Mouse (Mus musculus) kidney, postnatal 10 days (tissue): ENCODE measurements at regions not wholly inside any gene's neighbourhood (a gene's known extent, or its start where the extent isn't known, plus 50 kb on each side); places are given as distances from the start of the nearest gene placed in this dataset.

Source experiments
- DNase-seq: peaks from one replicate; pipeline ENCODE4 v3.0.0; 2021; ENCODE audit warnings: mixed read lengths

GRCm38 (mm10) chr3:123754011-123754610 lies 63.5 kb upstream of the Ndst3 start:
- DNase-seq, result no peak

- no peak for DNase-seq
Observed at GRCm38 (mm10) chr3:123754927-123755326, 64.3 kb upstream of the Ndst3 start.

GRCm38 (mm10) chr3:123765911-123766556 lies 75.4 kb upstream of the Ndst3 start:
- no peak for DNase-seq

- no peak for DNase-seq
Observed at GRCm38 (mm10) chr3:123766557-123766913, 75.9 kb upstream of the Ndst3 start.

- DNase-seq, result peak; percentile 35
Observed at GRCm38 (mm10) chr3:123780507-123780906, 89.9 kb upstream of the Ndst3 start.

- no peak for DNase-seq
Observed at GRCm38 (mm10) chr3:123781581-123781980, 90.9 kb upstream of the Ndst3 start.

GRCm38 (mm10) chr3:123784127-123784526 lies 93.5 kb upstream of the Ndst3 start:
- DNase-seq, result no peak

- no peak for DNase-seq
Observed at GRCm38 (mm10) chr3:123794011-123794410, 103.4 kb upstream of the Ndst3 start.

- DNase-seq, result no peak
Observed at GRCm38 (mm10) chr3:123805338-123805737, 114.7 kb upstream of the Ndst3 start.

- peak; percentile 7 for DNase-seq
Observed at GRCm38 (mm10) chr3:123806050-123806449, 115.4 kb upstream of the Ndst3 start.

GRCm38 (mm10) chr3:123806546-123806945 lies 115.9 kb upstream of the Ndst3 start:
- no peak for DNase-seq

- DNase-seq, result no peak
Observed at GRCm38 (mm10) chr3:123810018-123810942, 119.6 kb upstream of the Ndst3 start.

GRCm38 (mm10) chr3:123810943-123811499 lies 120.4 kb upstream of the Ndst3 start:
- no peak for DNase-seq

GRCm38 (mm10) chr3:123828790-123829189 lies 138.1 kb upstream of the Ndst3 start:
- DNase-seq, result no peak

- DNase-seq, result no peak
Observed at GRCm38 (mm10) chr3:123838385-123839170, 147.9 kb upstream of the Ndst3 start.

- DNase-seq, result no peak
Observed at GRCm38 (mm10) chr3:123846554-123846953, 155.9 kb upstream of the Ndst3 start.

GRCm38 (mm10) chr3:123848663-123849062 lies 158.0 kb upstream of the Ndst3 start:
- no peak for DNase-seq

- DNase-seq, result no peak
Observed at GRCm38 (mm10) chr3:123852889-123853288, 162.2 kb upstream of the Ndst3 start.

- DNase-seq, result no peak
Observed at GRCm38 (mm10) chr3:123873709-123874108, 183.1 kb upstream of the Ndst3 start.

GRCm38 (mm10) chr3:123893691-123894090 lies 203.0 kb upstream of the Ndst3 start:
- no peak for DNase-seq

GRCm38 (mm10) chr3:123905928-123906721 lies 215.5 kb upstream of the Ndst3 start:
- DNase-seq, result peak; percentile 12

GRCm38 (mm10) chr3:123918140-123918539 lies 227.5 kb upstream of the Ndst3 start:
- DNase-seq, result no peak
